Mouse (Mus musculus): ENCODE measurements around the gene Ap1g2.

DNA sequence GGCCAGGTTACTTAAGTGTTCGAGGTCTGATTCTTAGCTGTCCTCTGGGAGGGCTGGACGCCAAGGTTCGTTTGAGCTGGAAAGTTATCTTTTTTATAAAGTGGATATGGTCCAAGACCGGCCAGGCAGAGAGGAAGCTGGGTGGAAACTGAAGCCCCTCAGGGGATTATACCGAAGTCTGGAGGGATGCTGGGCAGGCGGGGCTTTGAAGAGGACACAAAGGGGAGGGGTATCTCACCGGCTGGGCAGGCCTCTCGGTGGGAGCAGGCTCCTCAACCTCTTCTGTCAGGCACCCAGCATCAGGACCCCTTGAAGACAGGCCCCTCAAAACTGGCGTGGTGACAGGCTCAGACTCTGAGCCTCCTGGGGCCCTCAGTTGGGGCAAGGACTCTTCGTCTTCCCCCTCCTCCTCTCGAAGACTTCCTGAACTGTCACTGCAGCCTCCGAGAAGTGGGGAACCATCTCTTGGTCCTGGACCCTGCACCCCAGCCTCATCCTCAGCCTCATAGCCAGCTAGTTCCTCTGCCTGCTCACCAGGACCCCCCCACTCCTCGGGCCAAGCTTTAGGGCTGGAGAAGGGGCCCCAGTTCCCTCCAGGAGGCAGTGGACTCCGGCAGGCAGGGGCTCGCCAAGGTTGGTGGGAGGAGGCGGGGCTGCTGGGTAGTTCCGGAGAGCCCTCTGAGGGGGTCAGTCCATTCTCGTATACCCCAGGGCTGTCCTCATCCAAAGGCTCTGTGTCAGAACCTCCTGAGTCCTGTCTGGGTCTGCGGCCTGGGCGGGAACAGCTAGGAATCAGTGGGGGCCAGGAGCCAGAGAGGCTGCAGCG is 2.9 kb upstream of the Ap1g2 start:
- no peak for TF ChIP-seq CTCF (IDR thresholded peaks at IDR 0.05 in 2 of 3, conservative IDR thresholded peaks at IDR 0.05 in 1 of 3; ENCODE audit: control insufficient read depth in 1 of 3, insufficient read depth in 1 of 3, low read depth in 2 of 3, low read length in 3 of 3, poor library complexity in 1 of 3, severe bottlenecking in 1 of 3)
- TF ChIP-seq MAX (IDR thresholded peaks at IDR 0.05; ENCODE audit: low read length) = no peak
- no peak for TF ChIP-seq KAT2A (conservative IDR thresholded peaks at IDR 0.05; ENCODE audit: low read depth, low read length)
- TF ChIP-seq SMC3 (IDR thresholded peaks at IDR 0.05; ENCODE audit: low read depth, low read length) = no peak
- no peak for TF ChIP-seq ELF1 (IDR thresholded peaks at IDR 0.05; ENCODE audit: low read depth, low read length)
- TF ChIP-seq ZC3H11A (IDR thresholded peaks at IDR 0.05; ENCODE audit: low read depth, low read length) = no peak
- no peak for TF ChIP-seq EP300 (IDR thresholded peaks at IDR 0.05; ENCODE audit: low read depth in 1 of 2, low read length in 2 of 2)
- TF ChIP-seq RAD21 (IDR thresholded peaks at IDR 0.05; ENCODE audit: low read depth, low read length) = no peak
- no peak for TF ChIP-seq GATA1 (IDR thresholded peaks at IDR 0.05; ENCODE audit: low read depth, low read length)
- no peak for TF ChIP-seq POLR2A (IDR thresholded peaks at IDR 0.05; ENCODE audit: control insufficient read depth in 1 of 2, insufficient read depth in 1 of 2, low read depth in 1 of 2, low read length in 2 of 2, poor library complexity in 1 of 2)
